Mouse (Mus musculus) brown adipose tissue, adult 24 weeks (tissue): ENCODE measurements around the gene Gpank1. TPM values are rescaled to one million over a fixed set of nuclear protein-coding genes. Genes with fewer than 3 reads are reported as not detected.

Experiments used
- H3K27ac ChIP-seq: fragments of 200-500 bp; replicated peaks from 2 replicates; pipeline ENCODE4 v1.5.1; 2012; ENCODE audit warnings: low read depth, mild to moderate bottlenecking, low read length
- H3K4me1 ChIP-seq: fragments of 200-500 bp; 2 replicates; pipeline ENCODE4 v1.6.1; 2012; ENCODE audit warnings: low read length, mixed read lengths; ENCODE audit not compliant: control insufficient read depth, insufficient read depth, insufficient read length
- H3K4me3 ChIP-seq: fragments of 200-500 bp; 2 replicates; pipeline ENCODE4 v1.5.1; 2012; ENCODE audit warnings: low read depth, mild to moderate bottlenecking, low read length, moderate library complexity; ENCODE audit not compliant: insufficient read depth
- polyA plus RNA-seq: library from polyadenylated mRNA; stranded (reverse); fragments of >200 nt; gene quantifications from 2 replicates; pipeline ENCODE4 v1.2.4, GENCODE M21; 2012; ENCODE audit not compliant: missing spikeins, insufficient read depth, insufficient read length

Gpank1 gene
- polyA plus RNA-seq, 1 experiment = 7.9 TPM

DNA sequence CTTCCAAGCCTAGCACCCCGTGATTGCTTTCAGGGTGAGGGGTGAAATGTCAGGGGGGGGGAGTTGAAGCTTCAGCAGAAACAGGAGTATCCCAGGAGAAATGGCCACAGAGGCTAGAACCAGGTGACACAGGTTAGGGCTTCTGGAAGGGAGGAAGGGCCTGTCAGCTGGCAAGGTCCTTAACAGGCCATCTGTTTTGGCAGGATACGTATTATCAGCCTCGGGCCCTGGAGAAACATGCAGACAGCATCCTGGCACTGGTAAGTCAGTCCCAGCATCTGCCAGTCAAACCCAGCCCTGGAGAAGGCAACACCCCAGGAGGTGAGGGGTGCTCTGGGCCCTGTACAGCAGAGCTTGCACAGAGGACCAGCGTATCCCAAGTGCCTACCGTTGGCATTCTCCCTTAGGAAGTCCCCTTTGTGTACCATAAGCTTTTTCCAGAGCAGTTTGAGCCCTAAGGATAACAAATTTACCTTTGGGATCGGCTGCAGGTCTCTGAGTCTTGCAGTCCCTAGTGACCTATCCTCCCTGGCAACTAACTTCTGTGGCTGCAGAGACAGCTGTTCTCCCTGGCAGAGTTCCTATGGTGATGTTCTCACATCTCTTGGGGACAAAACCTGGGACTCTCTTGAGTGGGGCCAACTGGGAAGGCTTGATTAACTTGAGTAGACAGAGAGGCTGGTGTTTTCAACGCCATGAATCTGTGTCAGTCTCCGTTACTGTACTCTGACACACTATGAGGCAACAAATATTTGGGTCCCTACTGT, 30.9 kb upstream of the Gpank1 start:
- peak overlapping the region; percentile 85 for H3K4me3 ChIP-seq
- H3K4me1 ChIP-seq = no peaks in the 10 kb centered on the region; the same call in 1 of the 2 replicates
- H3K27ac ChIP-seq = peak overlapping the region; percentile 98

DNA sequence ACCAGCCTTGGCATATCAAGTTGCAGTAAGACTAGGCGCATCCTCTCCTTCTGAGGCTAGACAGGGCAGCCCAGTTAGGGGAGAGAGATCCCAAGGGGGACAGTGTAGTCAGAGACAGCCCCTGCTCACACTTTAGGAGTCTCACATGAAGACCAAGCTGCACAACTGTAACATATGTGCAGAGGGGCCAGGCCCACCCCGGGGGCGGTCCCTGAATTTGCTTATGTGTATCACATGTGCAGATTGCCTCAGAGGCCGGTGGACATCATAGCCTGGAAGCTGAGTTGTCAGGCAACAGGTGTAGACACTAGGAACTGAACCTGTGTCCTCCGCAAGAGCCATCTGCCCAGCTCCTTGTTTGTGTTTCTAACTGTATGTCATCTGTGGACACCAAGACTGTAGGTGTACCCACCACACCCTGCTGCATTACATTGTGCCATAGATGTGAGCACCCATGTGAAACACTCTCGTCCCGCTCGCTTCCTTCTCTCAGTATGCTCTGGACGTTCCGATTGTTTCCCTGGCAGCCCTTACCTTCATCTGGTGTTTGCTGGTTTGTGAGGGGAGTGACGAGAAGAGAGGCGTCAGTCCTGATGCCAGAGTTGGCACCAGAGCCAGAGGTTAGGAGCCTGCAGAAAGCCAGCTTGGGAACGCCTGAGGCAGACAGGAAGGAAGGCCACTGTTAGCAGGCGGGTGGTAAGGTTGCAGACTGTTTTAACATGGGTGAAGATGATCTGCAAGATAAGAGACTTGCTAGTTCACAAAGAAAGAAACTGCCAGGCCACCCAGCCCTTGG, 28.7 kb upstream of the Gpank1 start:
- H3K4me3 ChIP-seq = no peak overlapping the region
- H3K27ac ChIP-seq = no peak overlapping the region
- H3K4me1 ChIP-seq = no peaks in the 10 kb centered on the region; the same call in 1 of the 2 replicates

- Histone ChIP-seq H3K27ac (no peak overlapping the region), H3K4me3 (no peak overlapping the region), H3K4me1 (no peaks in the 10 kb centered on the region; the same call in 1 of the 2 replicates)
These were observed 26.5 kb upstream of the Gpank1 start for GRCm38 (mm10) chr17:35094475-35095365.

- no peaks in the 10 kb centered on the region for H3K4me1 ChIP-seq
- H3K4me3 ChIP-seq = no peak overlapping the region
- no peak overlapping the region for H3K27ac ChIP-seq
These were observed 24.7 kb upstream of the Gpank1 start for GRCm38 (mm10) chr17:35096597-35096996.

- Histone ChIP-seq H3K4me1 (no peaks in the 10 kb centered on the region), H3K4me3 (no peak overlapping the region), H3K27ac (no peak overlapping the region)
These were observed 24.0 kb upstream of the Gpank1 start for GRCm38 (mm10) chr17:35097164-35097655.

- Histone ChIP-seq H3K4me1 (no peaks in the 10 kb centered on the region), H3K4me3 (no peak overlapping the region), H3K27ac (no peak overlapping the region)
These were observed 21.0 kb upstream of the Gpank1 start for GRCm38 (mm10) chr17:35100196-35100765.

DNA sequence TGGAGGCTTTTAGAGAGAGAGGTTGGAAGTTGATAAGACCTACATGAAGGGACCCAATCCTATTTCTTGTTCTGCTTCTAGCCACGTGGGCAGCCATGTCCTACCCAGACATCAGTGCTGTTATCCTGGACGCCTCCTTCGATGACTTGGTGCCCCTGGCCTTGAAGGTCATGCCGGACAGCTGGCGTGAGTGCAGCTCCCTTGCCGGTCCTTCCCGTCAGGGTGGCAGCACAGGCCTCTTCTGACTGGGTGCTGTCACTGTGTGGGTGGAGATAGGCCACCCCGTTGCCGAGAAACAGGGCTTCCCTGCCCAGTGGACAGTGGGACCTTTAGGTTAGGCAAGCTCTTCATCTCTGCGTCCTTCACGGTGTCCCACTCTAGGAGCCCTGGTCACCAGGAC, 20.1 kb upstream of the Gpank1 start:
- Histone ChIP-seq H3K27ac (no peak overlapping the region), H3K4me3 (no peak overlapping the region)

GRCm38 (mm10) chr17:35102299-35102698, 19.0 kb upstream of the Gpank1 start:
- Histone ChIP-seq H3K4me3 (no peak overlapping the region), H3K27ac (no peak overlapping the region), H3K4me1 (no peaks in the 10 kb centered on the region)

More for the DNA sequence above, 20.1 kb upstream of the Gpank1 start:
- H3K4me1 ChIP-seq = no peaks in the 10 kb centered on the region

- H3K4me1 ChIP-seq = no peaks in the 10 kb centered on the region
- no peak overlapping the region for H3K27ac ChIP-seq
These were observed 18.0 kb upstream of the Gpank1 start for GRCm38 (mm10) chr17:35103221-35103690.

GRCm38 (mm10) chr17:35104079-35104478, 17.2 kb upstream of the Gpank1 start:
- H3K4me3 ChIP-seq = no peak overlapping the region
- no peak overlapping the region for H3K27ac ChIP-seq
- H3K4me1 ChIP-seq = no peaks in the 10 kb centered on the region

More at GRCm38 (mm10) chr17:35103221-35103690, 18.0 kb upstream of the Gpank1 start:
- H3K4me3 ChIP-seq = no peak overlapping the region

- H3K4me3 ChIP-seq = no peak overlapping the region
- H3K4me1 ChIP-seq = no peaks in the 10 kb centered on the region
- H3K27ac ChIP-seq = no peak overlapping the region
These were observed 16.5 kb upstream of the Gpank1 start for GRCm38 (mm10) chr17:35104754-35105153.

DNA sequence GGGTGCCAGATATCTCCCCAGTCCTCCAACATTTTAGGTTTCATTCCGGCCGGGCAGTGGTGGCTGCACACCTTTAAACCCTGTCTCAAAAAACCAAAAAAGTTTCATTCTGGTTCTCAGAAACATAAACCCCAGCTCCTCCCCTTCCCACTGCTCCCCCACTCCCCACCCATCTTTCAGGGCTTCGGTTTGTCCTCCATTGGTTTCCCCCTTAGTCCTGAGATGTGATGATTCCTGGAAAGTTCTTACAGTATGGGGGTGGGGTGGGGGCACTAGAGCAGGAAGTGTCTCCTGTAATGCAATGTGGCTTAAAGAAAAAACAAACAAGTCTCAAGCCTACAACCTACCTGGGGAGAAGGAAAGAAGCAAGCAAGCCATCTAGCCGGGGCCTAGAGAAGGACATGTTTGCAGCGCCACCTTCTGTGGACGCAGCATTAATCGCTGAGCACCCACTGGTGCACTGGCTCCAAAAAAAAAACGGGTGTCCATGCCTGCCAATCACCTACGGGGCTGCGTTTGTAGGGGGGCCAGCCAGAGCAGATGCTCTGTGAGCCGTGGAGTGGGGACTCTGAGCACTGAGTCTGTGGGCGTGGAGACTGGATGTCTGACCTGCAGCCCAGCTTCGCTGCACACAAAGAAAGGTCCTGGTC, 15.4 kb upstream of the Gpank1 start:
- H3K27ac ChIP-seq = no peak overlapping the region
- no peaks in the 10 kb centered on the region for H3K4me1 ChIP-seq
- no peak overlapping the region for H3K4me3 ChIP-seq

GRCm38 (mm10) chr17:35106522-35106921, 14.7 kb upstream of the Gpank1 start:
- no peaks in the 10 kb centered on the region for H3K4me1 ChIP-seq
- no peak overlapping the region for H3K4me3 ChIP-seq
- no peak overlapping the region for H3K27ac ChIP-seq

DNA sequence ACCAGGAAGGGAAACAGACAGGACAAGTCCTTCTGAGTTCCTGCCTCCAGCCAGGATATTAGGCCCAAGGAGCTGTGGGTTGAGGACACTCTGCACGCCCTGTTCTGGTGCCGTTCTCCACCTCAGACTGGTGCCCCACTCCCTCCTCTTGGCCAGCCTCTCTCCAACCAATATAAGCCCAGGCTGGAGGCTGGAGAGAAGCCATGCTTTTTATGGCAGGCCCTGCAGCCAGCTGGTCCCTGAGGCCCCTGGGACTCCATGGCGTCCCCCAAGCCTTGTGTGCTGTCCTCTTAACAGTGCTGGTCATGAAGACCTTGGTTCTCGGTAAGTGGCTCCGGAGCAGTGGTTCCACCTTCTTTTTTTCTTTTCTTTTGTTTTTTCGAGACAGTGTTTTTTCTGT, 13.2 kb upstream of the Gpank1 start, which contains the start of gene Ly6g5c:
Ly6g5c (plus strand) TSS at position 183 of the 400 bp plus-strand sequence.
- Histone ChIP-seq H3K4me3 (no peak within 1 kb of the TSS), H3K4me1 (no peaks in the 10 kb centered on the region)

More for the DNA sequence above, 13.2 kb upstream of the Gpank1 start, which contains the start of gene Ly6g5c:
- no peak within 1 kb of the TSS for H3K27ac ChIP-seq
